Mouse (Mus musculus): ENCODE measurements around the gene Dap.

GRCm38 (mm10) chr15:31258029-31258692 is 34.0 kb downstream of the Dap start:
- TF ChIP-seq POLR2A (IDR thresholded peaks at IDR 0.05; ENCODE audit: control insufficient read depth, low read depth, low read length) (no peak), CTCF (IDR thresholded peaks at IDR 0.05; ENCODE audit: control insufficient read depth, insufficient read depth, insufficient replicate concordance, low read depth, low read length) (no peak)

Data from testis, adult 2 months (tissue).